Mouse (Mus musculus): ENCODE measurements at regions not wholly inside any gene's neighbourhood (a gene's known extent, or its start where the extent isn't known, plus 50 kb on each side); places are given as distances from the start of the nearest gene placed in this dataset.

DNA sequence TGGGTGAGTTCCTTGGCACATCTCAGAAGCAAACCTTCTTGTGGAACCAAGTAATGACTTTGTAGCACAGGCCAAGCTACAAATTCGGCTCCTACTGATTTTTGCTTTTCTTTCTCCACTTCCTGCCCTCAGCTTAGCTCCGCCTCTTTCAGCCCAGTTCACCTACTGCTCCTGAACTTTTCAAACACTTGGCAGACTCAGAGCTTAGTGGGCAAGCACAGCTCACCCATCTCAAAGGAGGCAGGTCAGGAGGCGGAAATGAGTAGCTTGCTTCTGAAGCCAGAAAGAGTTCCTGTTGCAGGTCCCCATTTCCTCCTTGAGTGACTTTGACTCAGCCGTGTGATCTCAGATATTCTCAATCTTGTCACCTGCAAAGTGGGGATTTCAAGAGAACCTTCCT is 208.5 kb upstream of the Irx3 start:
- Histone ChIP-seq H3K27me3 (ENCODE audit: control insufficient read depth, insufficient read depth, low read depth, low read length) (no peaks in the 10 kb centered on the region), H3K9ac (ENCODE audit: low read length) (no peak overlapping the region), H3K4me2 (ENCODE audit: low read depth, low read length) (no peak overlapping the region), H3K4me3 (ENCODE audit: low read length) (no peak overlapping the region), H3K9me3 (ENCODE audit: control insufficient read depth, low read length) (no peaks in the 10 kb centered on the region), H3K4me1 (replicated peaks; ENCODE audit: control insufficient read depth, insufficient read depth, low read length) (no peaks in the 10 kb centered on the region), H3K27ac (ENCODE audit: low read length) (no peak overlapping the region), H3K36me3 (ENCODE audit: control insufficient read depth, insufficient read depth, low read length) (no peaks in the 10 kb centered on the region)
- no peak for ATAC-seq (ENCODE audit: low read depth)
- WGBS, result 61% methylated on average over 4 of the region's 4 CpGs

DNA sequence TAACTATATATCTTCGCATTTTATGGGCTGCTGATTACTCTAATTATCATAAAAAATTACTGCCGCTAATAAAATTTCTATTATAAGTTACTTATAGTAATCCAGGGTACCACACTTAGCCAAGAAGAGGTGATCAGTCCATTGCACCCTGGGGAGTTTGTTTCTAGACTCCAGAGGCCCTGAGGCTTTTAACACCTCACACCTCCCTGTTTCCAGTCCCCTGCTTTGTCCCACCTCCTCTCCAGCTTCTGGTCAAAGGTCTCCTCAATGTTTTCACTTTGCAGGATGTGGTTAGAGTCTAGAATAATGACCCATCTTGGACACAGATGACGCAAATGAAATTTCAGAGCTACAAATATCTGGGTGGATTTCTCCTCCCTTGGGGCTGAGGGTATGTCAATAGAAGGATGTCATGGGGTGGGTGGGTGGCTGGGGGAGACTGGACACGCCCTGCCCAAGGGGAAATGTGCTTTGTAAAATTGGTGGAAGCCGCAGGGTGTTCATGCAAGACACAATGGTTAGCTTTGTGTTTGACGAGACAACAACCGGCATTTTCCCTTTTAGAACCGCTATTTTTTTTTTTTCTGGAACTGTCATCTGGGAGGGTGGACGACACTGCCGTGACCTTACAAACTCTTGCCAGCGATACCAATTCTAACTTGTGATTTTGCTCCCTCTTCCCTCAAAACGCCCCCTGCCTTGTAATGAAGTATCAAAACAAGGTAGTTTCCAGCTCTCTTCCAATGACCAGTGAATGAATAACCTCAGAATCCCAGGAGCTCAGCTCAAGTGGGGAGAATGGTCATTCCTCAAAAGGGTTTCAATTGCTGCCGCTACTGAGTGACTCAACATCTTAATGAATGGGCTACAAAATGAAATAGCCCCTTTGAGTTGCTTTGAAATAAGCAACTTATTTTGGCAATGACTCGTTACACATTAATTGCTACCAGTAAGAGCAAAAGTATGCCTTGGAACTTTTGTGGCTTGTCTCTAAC is 207.0 kb upstream of the Irx3 start:
- WGBS, result 62% methylated on average over 14 of the region's 14 CpGs
- no peak overlapping the region for H3K4me2 ChIP-seq (ENCODE audit: low read depth, low read length)
- H3K9ac ChIP-seq (ENCODE audit: low read length), result no peak overlapping the region
- no peaks in the 10 kb centered on the region for H3K36me3 ChIP-seq (ENCODE audit: control insufficient read depth, insufficient read depth, low read length)
- H3K9me3 ChIP-seq (ENCODE audit: control insufficient read depth, low read length), result no peaks in the 10 kb centered on the region
- no peaks in the 10 kb centered on the region for H3K27me3 ChIP-seq (ENCODE audit: control insufficient read depth, insufficient read depth, low read depth, low read length)
- no peak overlapping the region for H3K27ac ChIP-seq (ENCODE audit: low read length)
- H3K4me1 ChIP-seq (replicated peaks; ENCODE audit: control insufficient read depth, insufficient read depth, low read length), result no peaks in the 10 kb centered on the region
- no peak for ATAC-seq (ENCODE audit: low read depth)
- H3K4me3 ChIP-seq (ENCODE audit: low read length), result no peak overlapping the region

DNA sequence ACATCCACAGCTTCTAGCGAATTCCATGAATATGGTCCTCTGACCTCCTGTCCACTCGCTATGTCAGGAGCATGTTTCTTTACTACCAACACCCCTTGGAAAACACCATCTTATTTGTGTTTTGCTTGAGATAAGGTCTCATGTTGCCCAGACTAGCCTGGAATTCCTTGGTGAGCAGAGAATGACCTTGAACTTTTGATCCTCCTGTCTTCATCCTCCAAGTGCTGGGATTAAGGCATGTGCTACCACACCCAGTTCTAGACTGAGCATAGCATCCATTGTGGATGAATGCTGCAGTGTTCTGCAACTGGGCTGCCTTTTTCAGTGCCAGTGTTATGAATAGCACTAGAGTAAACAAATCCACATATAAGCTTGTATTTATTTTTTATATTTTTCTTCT is 203.2 kb upstream of the Irx3 start:
- Histone ChIP-seq H3K4me2 (ENCODE audit: low read depth, low read length) (no peak overlapping the region), H3K9ac (ENCODE audit: low read length) (no peak overlapping the region), H3K36me3 (ENCODE audit: control insufficient read depth, insufficient read depth, low read length) (no peaks in the 10 kb centered on the region), H3K9me3 (ENCODE audit: control insufficient read depth, low read length) (no peaks in the 10 kb centered on the region), H3K27ac (ENCODE audit: low read length) (no peak overlapping the region), H3K4me3 (ENCODE audit: low read length) (no peak overlapping the region), H3K4me1 (replicated peaks; ENCODE audit: control insufficient read depth, insufficient read depth, low read length) (no peaks in the 10 kb centered on the region), H3K27me3 (ENCODE audit: control insufficient read depth, insufficient read depth, low read depth, low read length) (no peaks in the 10 kb centered on the region)
- 91% methylated on average over 2 of the region's 2 CpGs for WGBS
- no peak for ATAC-seq (ENCODE audit: low read depth)

DNA sequence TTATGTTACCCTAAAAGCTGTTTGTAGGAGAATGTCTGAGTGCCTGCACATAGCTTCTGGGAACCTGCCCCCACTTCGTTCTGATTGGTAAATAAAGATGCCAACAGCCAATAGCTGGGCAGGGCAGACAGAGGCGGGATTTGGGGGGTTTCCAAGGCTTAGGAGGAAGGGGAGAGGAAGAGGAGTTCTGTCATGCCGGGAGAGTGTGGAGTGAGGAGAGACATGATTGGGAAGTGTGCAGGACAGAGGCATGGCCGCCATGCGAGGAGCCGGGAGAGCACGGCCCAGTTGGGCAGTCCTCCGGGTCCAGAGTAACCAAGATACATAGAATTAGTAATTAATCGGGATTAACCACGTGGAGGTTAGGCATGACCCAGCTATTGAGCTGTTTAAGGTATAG is 202.7 kb upstream of the Irx3 start:
- Histone ChIP-seq H3K9ac (ENCODE audit: low read length) (no peak overlapping the region), H3K4me3 (ENCODE audit: low read length) (no peak overlapping the region), H3K9me3 (ENCODE audit: control insufficient read depth, low read length) (no peaks in the 10 kb centered on the region), H3K36me3 (ENCODE audit: control insufficient read depth, insufficient read depth, low read length) (no peaks in the 10 kb centered on the region), H3K27me3 (ENCODE audit: control insufficient read depth, insufficient read depth, low read depth, low read length) (no peaks in the 10 kb centered on the region), H3K4me2 (ENCODE audit: low read depth, low read length) (0 out of 2 replicates have a peak overlapping the region, but pooled peaks have one; percentile 14), H3K4me1 (replicated peaks; ENCODE audit: control insufficient read depth, insufficient read depth, low read length) (no peaks in the 10 kb centered on the region), H3K27ac (ENCODE audit: low read length) (no peak overlapping the region)
- ATAC-seq (ENCODE audit: low read depth), result peak; percentile 57; the same call in 1 of the 2 replicates
- 60% methylated on average over 10 of the region's 10 CpGs for WGBS

DNA sequence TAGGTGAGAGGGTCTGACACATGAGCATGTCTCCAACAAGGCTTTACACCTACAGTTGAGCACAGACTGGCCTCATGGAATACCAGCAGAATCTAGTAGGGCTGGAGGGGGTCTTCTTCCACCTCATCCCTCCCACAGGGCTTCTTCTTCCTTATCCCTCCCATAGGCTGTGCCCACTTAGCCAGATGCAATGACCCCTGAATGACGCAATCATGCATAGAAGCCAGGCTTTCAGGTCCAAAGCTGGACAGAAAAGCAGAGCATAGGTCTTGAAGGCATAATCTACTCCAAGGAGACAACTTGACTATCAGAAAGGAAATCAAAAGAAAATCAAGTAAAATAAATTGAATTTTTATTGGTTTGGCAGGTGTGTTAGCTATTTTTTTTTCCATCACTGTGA is 198.5 kb upstream of the Irx3 start:
- H3K9me3 ChIP-seq (ENCODE audit: control insufficient read depth, low read length), result no peaks in the 10 kb centered on the region
- ATAC-seq (ENCODE audit: low read depth), result no peak

DNA sequence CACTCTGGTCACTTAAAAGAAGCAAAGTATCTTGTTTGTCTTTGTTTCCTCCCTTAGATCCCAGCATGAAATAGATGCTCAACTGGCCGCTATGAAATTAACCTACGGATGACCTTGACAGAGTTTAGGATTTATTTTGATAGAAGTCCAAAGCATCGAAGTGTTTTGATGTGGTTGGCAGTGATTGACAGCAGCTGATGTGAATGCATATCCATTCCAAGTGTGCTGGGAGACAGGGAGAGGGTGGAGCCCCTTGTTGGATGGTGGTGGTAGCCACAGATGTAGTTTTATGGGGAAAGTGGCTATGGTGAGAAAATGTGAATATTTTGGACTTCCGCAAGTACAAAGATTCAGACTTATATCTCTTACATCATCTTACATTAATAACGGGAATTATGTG is 197.8 kb upstream of the Irx3 start:
- Histone ChIP-seq H3K36me3 (ENCODE audit: control insufficient read depth, insufficient read depth, low read length) (no peaks in the 10 kb centered on the region), H3K27me3 (ENCODE audit: control insufficient read depth, insufficient read depth, low read depth, low read length) (no peaks in the 10 kb centered on the region), H3K4me1 (replicated peaks; ENCODE audit: control insufficient read depth, insufficient read depth, low read length) (0 out of 2 replicates have a peak, but pooled peaks cover 2% of the 10 kb centered on the region), H3K4me2 (ENCODE audit: low read depth, low read length) (no peak overlapping the region), H3K4me3 (ENCODE audit: low read length) (no peak overlapping the region), H3K9me3 (ENCODE audit: control insufficient read depth, low read length) (no peaks in the 10 kb centered on the region), H3K9ac (ENCODE audit: low read length) (no peak overlapping the region), H3K27ac (ENCODE audit: low read length) (no peak overlapping the region)
- no peak for ATAC-seq (ENCODE audit: low read depth)
- WGBS, result 71% methylated on average over 5 of the region's 5 CpGs

More for the DNA sequence above, 198.5 kb upstream of the Irx3 start:
- Histone ChIP-seq H3K36me3 (ENCODE audit: control insufficient read depth, insufficient read depth, low read length) (no peaks in the 10 kb centered on the region), H3K4me2 (ENCODE audit: low read depth, low read length) (no peak overlapping the region), H3K9ac (ENCODE audit: low read length) (no peak overlapping the region), H3K4me3 (ENCODE audit: low read length) (no peak overlapping the region), H3K27ac (ENCODE audit: low read length) (no peak overlapping the region), H3K4me1 (replicated peaks; ENCODE audit: control insufficient read depth, insufficient read depth, low read length) (0 out of 2 replicates have a peak, but pooled peaks cover 2% of the 10 kb centered on the region), H3K27me3 (ENCODE audit: control insufficient read depth, insufficient read depth, low read depth, low read length) (no peaks in the 10 kb centered on the region)
- 91% methylated on average over 1 of the region's 1 CpGs for whole genome bisulfite sequencing

DNA sequence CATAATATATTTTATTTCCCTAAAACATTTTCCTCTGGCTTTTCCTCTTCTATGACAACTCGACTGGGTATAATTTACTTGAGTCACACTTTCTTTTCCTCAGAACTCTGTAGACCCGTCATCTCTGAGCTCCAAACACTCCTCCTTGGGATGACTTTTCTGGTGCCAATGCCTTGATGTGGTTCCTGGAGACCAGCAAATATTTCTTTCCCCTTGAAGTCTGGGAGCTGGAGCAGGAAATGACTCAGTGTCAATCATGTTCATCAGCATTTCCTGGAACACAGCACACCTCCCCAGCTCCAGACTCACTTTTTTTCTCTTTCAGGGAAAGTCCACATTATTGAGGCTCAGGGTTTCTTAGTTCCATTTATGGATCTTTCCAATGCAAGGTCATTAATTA is 197.3 kb upstream of the Irx3 start:
- H3K27ac ChIP-seq (ENCODE audit: low read length), result no peak overlapping the region
- no peak overlapping the region for H3K9ac ChIP-seq (ENCODE audit: low read length)
- 56% methylated on average over 2 of the region's 2 CpGs for WGBS
- no peaks in the 10 kb centered on the region for H3K27me3 ChIP-seq (ENCODE audit: control insufficient read depth, insufficient read depth, low read depth, low read length)
- H3K9me3 ChIP-seq (ENCODE audit: control insufficient read depth, low read length), result no peaks in the 10 kb centered on the region
- no peaks in the 10 kb centered on the region for H3K36me3 ChIP-seq (ENCODE audit: control insufficient read depth, insufficient read depth, low read length)
- no peak overlapping the region for H3K4me2 ChIP-seq (ENCODE audit: low read depth, low read length)
- H3K4me3 ChIP-seq (ENCODE audit: low read length), result no peak overlapping the region
- 0 out of 2 replicates have a peak, but pooled peaks cover 2% of the 10 kb centered on the region for H3K4me1 ChIP-seq (replicated peaks; ENCODE audit: control insufficient read depth, insufficient read depth, low read length)
- ATAC-seq (ENCODE audit: low read depth), result no peak

DNA sequence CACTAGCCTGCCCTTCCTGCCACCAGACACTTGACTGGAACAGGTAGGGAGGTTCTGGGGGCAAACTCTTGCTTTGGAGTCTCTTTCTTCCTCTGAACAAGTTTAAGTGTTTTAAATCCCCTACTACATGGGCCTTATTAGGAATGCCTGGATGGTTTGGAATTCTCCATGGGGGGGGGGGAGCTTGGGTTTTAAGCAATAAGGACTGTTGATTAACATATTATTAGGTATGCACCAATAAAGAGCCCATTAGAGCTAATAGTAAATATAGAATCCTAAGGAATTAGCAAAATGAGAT is 196.0 kb upstream of the Irx3 start:
- Histone ChIP-seq H3K27ac (ENCODE audit: low read length) (no peak overlapping the region), H3K9ac (ENCODE audit: low read length) (no peak overlapping the region), H3K36me3 (ENCODE audit: control insufficient read depth, insufficient read depth, low read length) (no peaks in the 10 kb centered on the region), H3K27me3 (ENCODE audit: control insufficient read depth, insufficient read depth, low read depth, low read length) (no peaks in the 10 kb centered on the region), H3K9me3 (ENCODE audit: control insufficient read depth, low read length) (no peaks in the 10 kb centered on the region), H3K4me3 (ENCODE audit: low read length) (no peak overlapping the region), H3K4me2 (ENCODE audit: low read depth, low read length) (no peak overlapping the region), H3K4me1 (replicated peaks; ENCODE audit: control insufficient read depth, insufficient read depth, low read length) (0 out of 2 replicates have a peak, but pooled peaks cover 2% of the 10 kb centered on the region)
- no peak for ATAC-seq (ENCODE audit: low read depth)

DNA sequence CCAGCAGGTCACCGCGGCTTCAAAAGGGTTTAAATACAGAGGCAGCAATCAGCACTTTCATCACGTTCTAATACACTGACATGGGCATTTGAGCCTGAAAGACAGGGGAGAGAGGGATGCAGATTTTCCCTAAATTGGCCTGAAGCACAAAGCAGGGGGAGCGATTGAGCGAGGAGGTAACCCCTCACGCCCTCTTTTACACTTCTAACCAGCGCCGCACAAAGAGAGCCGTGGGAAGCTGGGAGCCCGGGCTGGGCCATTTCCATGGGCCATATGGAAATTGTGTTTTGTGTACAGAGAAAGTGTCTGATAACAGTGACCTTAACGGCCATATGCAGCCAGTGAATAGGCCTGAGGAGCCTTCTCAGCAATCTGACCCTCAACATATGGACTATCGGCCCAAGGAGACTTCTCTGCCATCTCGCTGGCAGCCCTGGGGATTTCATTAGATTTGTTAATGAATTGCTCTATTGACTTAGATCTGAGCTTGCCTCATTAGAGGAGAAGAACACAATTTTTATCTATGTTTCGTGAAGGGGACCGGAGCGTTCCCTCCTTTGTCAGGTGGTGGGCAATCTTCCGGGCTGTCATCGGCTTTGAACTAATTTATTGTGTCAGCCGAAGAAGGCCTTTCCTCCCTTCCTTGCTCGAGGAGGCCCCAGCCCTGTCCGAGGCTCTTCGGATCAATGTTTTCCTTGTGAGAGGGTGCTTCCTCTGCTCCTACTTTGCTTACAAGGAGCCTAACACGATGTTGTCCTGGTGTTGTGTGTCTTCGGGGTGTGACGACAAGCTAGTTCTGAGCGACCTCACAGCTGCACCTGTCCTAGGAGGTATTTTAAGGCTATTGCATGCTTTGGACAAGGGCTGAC is 195.4 kb upstream of the Irx3 start:
- H3K4me2 ChIP-seq (ENCODE audit: low read depth, low read length), result no peak overlapping the region
- ATAC-seq (ENCODE audit: low read depth), result no peak
- H3K4me3 ChIP-seq (ENCODE audit: low read length), result no peak overlapping the region
- no peak overlapping the region for H3K27ac ChIP-seq (ENCODE audit: low read length)
- no peaks in the 10 kb centered on the region for H3K27me3 ChIP-seq (ENCODE audit: control insufficient read depth, insufficient read depth, low read depth, low read length)
- WGBS, result 68% methylated on average over 26 of the region's 26 CpGs
- no peaks in the 10 kb centered on the region for H3K9me3 ChIP-seq (ENCODE audit: control insufficient read depth, low read length)
- H3K9ac ChIP-seq (ENCODE audit: low read length), result no peak overlapping the region
- H3K36me3 ChIP-seq (ENCODE audit: control insufficient read depth, insufficient read depth, low read length), result no peaks in the 10 kb centered on the region
- H3K4me1 ChIP-seq (replicated peaks; ENCODE audit: control insufficient read depth, insufficient read depth, low read length), result peaks cover 3% of the 10 kb centered on the region

All from lung, embryonic 16.5 days (tissue).